Mouse (Mus musculus): ENCODE measurements at regions not wholly inside any gene's neighbourhood (a gene's known extent, or its start where the extent isn't known, plus 50 kb on each side); places are given as distances from the start of the nearest gene placed in this dataset.

- Histone ChIP-seq H3K9me3 (no peaks in the 10 kb centered on the region), H3K9ac (no peak overlapping the region), H3K4me2 (replicated peaks) (no peak overlapping the region), H3K27me3 (replicated peaks) (no peaks in the 10 kb centered on the region), H3K27ac (no peak overlapping the region), H3K4me3 (replicated peaks) (no peak overlapping the region), H3K36me3 (no peaks in the 10 kb centered on the region), H3K4me1 (replicated peaks) (no peaks in the 10 kb centered on the region)
- no peak for ATAC-seq
- 59% methylated on average over 2 of the region's 2 CpGs for WGBS
These were observed 519.7 kb downstream of the Ebf1 start for GRCm38 (mm10) chr11:45136781-45137180.

GRCm38 (mm10) chr11:45138351-45138975 is 521.3 kb downstream of the Ebf1 start:
- Histone ChIP-seq H3K27ac (no peak overlapping the region), H3K9ac (no peak overlapping the region), H3K4me3 (replicated peaks) (no peak overlapping the region), H3K27me3 (replicated peaks) (no peaks in the 10 kb centered on the region), H3K9me3 (no peaks in the 10 kb centered on the region), H3K36me3 (no peaks in the 10 kb centered on the region), H3K4me2 (replicated peaks) (no peak overlapping the region), H3K4me1 (replicated peaks) (no peaks in the 10 kb centered on the region)
- ATAC-seq = no peak
- 56% methylated on average over 4 of the region's 4 CpGs for WGBS

- Histone ChIP-seq H3K27ac (no peak overlapping the region), H3K36me3 (no peaks in the 10 kb centered on the region), H3K9me3 (no peaks in the 10 kb centered on the region), H3K4me2 (replicated peaks) (no peak overlapping the region), H3K4me3 (replicated peaks) (no peak overlapping the region), H3K27me3 (replicated peaks) (no peaks in the 10 kb centered on the region), H3K9ac (no peak overlapping the region), H3K4me1 (replicated peaks) (no peaks in the 10 kb centered on the region)
- WGBS = 73% methylated on average over 1 of the region's 1 CpGs
- ATAC-seq = no peak
These were observed 523.4 kb downstream of the Ebf1 start for GRCm38 (mm10) chr11:45140490-45140889.

GRCm38 (mm10) chr11:45154070-45154469 is 537.0 kb downstream of the Ebf1 start:
- H3K36me3 ChIP-seq = no peaks in the 10 kb centered on the region
- H3K9ac ChIP-seq = no peak overlapping the region
- H3K27ac ChIP-seq = no peak overlapping the region
- no peaks in the 10 kb centered on the region for H3K9me3 ChIP-seq
- WGBS = 85% methylated on average over 6 of the region's 6 CpGs
- H3K4me1 ChIP-seq (replicated peaks) = no peaks in the 10 kb centered on the region
- no peak for ATAC-seq
- no peak overlapping the region for H3K4me3 ChIP-seq (replicated peaks)
- no peaks in the 10 kb centered on the region for H3K27me3 ChIP-seq (replicated peaks)
- H3K4me2 ChIP-seq (replicated peaks) = no peak overlapping the region

GRCm38 (mm10) chr11:45154497-45154896 is 537.4 kb downstream of the Ebf1 start:
- ATAC-seq = no peak
- no peak overlapping the region for H3K4me3 ChIP-seq (replicated peaks)
- H3K4me1 ChIP-seq (replicated peaks) = no peaks in the 10 kb centered on the region
- H3K9me3 ChIP-seq = no peaks in the 10 kb centered on the region
- 44% methylated on average over 8 of the region's 8 CpGs for WGBS
- H3K27me3 ChIP-seq (replicated peaks) = no peaks in the 10 kb centered on the region
- no peak overlapping the region for H3K4me2 ChIP-seq (replicated peaks)
- H3K27ac ChIP-seq = no peak overlapping the region
- H3K9ac ChIP-seq = no peak overlapping the region
- no peaks in the 10 kb centered on the region for H3K36me3 ChIP-seq

GRCm38 (mm10) chr11:45155782-45156181 is 538.7 kb downstream of the Ebf1 start:
- no peak overlapping the region for H3K27ac ChIP-seq
- no peak for ATAC-seq
- no peaks in the 10 kb centered on the region for H3K4me1 ChIP-seq (replicated peaks)
- H3K9ac ChIP-seq = no peak overlapping the region
- H3K36me3 ChIP-seq = no peaks in the 10 kb centered on the region
- no peak overlapping the region for H3K4me3 ChIP-seq (replicated peaks)
- H3K27me3 ChIP-seq (replicated peaks) = no peaks in the 10 kb centered on the region
- H3K9me3 ChIP-seq = no peaks in the 10 kb centered on the region
- no peak overlapping the region for H3K4me2 ChIP-seq (replicated peaks)
- 69% methylated on average over 1 of the region's 1 CpGs for WGBS

GRCm38 (mm10) chr11:45158282-45158681 is 541.2 kb downstream of the Ebf1 start:
- ATAC-seq = no peak
- Histone ChIP-seq H3K4me1 (replicated peaks) (no peaks in the 10 kb centered on the region), H3K9me3 (no peaks in the 10 kb centered on the region), H3K27me3 (replicated peaks) (no peaks in the 10 kb centered on the region), H3K4me2 (replicated peaks) (no peak overlapping the region), H3K9ac (no peak overlapping the region), H3K27ac (no peak overlapping the region), H3K36me3 (no peaks in the 10 kb centered on the region), H3K4me3 (replicated peaks) (no peak overlapping the region)
- 45% methylated on average over 2 of the region's 2 CpGs for WGBS

- ATAC-seq = no peak
- H3K9ac ChIP-seq = no peak overlapping the region
- no peaks in the 10 kb centered on the region for H3K36me3 ChIP-seq
- no peaks in the 10 kb centered on the region for H3K27me3 ChIP-seq (replicated peaks)
- H3K4me1 ChIP-seq (replicated peaks) = no peaks in the 10 kb centered on the region
- H3K4me3 ChIP-seq (replicated peaks) = no peak overlapping the region
- H3K9me3 ChIP-seq = no peaks in the 10 kb centered on the region
- 78% methylated on average over 8 of the region's 8 CpGs for WGBS
- H3K4me2 ChIP-seq (replicated peaks) = no peak overlapping the region
- H3K27ac ChIP-seq = no peak overlapping the region
These were observed 543.8 kb downstream of the Ebf1 start for GRCm38 (mm10) chr11:45160871-45161270.

GRCm38 (mm10) chr11:45173546-45173945 is 556.4 kb downstream of the Ebf1 start:
- H3K4me2 ChIP-seq (replicated peaks) = no peak overlapping the region
- no peak for ATAC-seq
- WGBS = 83% methylated on average over 2 of the region's 2 CpGs
- no peak overlapping the region for H3K4me3 ChIP-seq (replicated peaks)
- no peak overlapping the region for H3K9ac ChIP-seq
- H3K4me1 ChIP-seq (replicated peaks) = no peaks in the 10 kb centered on the region
- H3K36me3 ChIP-seq = no peaks in the 10 kb centered on the region
- no peaks in the 10 kb centered on the region for H3K9me3 ChIP-seq
- no peak overlapping the region for H3K27ac ChIP-seq
- H3K27me3 ChIP-seq (replicated peaks) = no peaks in the 10 kb centered on the region

GRCm38 (mm10) chr11:45174071-45174470 is 557.0 kb downstream of the Ebf1 start:
- no peaks in the 10 kb centered on the region for H3K36me3 ChIP-seq
- H3K4me2 ChIP-seq (replicated peaks) = no peak overlapping the region
- WGBS = 82% methylated on average over 2 of the region's 2 CpGs
- H3K4me3 ChIP-seq (replicated peaks) = no peak overlapping the region
- H3K4me1 ChIP-seq (replicated peaks) = no peaks in the 10 kb centered on the region
- H3K9ac ChIP-seq = no peak overlapping the region
- H3K27ac ChIP-seq = no peak overlapping the region
- no peaks in the 10 kb centered on the region for H3K9me3 ChIP-seq
- no peak for ATAC-seq
- no peaks in the 10 kb centered on the region for H3K27me3 ChIP-seq (replicated peaks)

GRCm38 (mm10) chr11:45174811-45175798 is 558.0 kb downstream of the Ebf1 start:
- WGBS = 53% methylated on average over 10 of the region's 10 CpGs
- H3K9ac ChIP-seq = no peak overlapping the region
- H3K4me1 ChIP-seq (replicated peaks) = no peaks in the 10 kb centered on the region
- no peak overlapping the region for H3K4me2 ChIP-seq (replicated peaks)
- no peaks in the 10 kb centered on the region for H3K9me3 ChIP-seq
- no peak overlapping the region for H3K27ac ChIP-seq
- no peaks in the 10 kb centered on the region for H3K27me3 ChIP-seq (replicated peaks)
- no peak overlapping the region for H3K4me3 ChIP-seq (replicated peaks)
- ATAC-seq = no peak
- H3K36me3 ChIP-seq = no peaks in the 10 kb centered on the region

GRCm38 (mm10) chr11:45176971-45177370 is 559.9 kb downstream of the Ebf1 start:
- Histone ChIP-seq H3K27ac (no peak overlapping the region), H3K4me2 (replicated peaks) (no peak overlapping the region), H3K4me3 (replicated peaks) (no peak overlapping the region), H3K27me3 (replicated peaks) (no peaks in the 10 kb centered on the region), H3K36me3 (no peaks in the 10 kb centered on the region), H3K9me3 (no peaks in the 10 kb centered on the region), H3K4me1 (replicated peaks) (no peaks in the 10 kb centered on the region), H3K9ac (no peak overlapping the region)
- WGBS = 94% methylated on average over 3 of the region's 3 CpGs
- no peak for ATAC-seq

GRCm38 (mm10) chr11:45178036-45178435 is 560.9 kb downstream of the Ebf1 start:
- Histone ChIP-seq H3K27me3 (replicated peaks) (no peaks in the 10 kb centered on the region), H3K36me3 (no peaks in the 10 kb centered on the region), H3K4me1 (replicated peaks) (no peaks in the 10 kb centered on the region), H3K9me3 (no peaks in the 10 kb centered on the region), H3K4me3 (replicated peaks) (no peak overlapping the region), H3K4me2 (replicated peaks) (no peak overlapping the region), H3K9ac (no peak overlapping the region), H3K27ac (no peak overlapping the region)
- WGBS = 77% methylated on average over 7 of the region's 7 CpGs
- ATAC-seq = no peak

All from intestine, embryonic 15.5 days (tissue).